Mouse (Mus musculus) erythroblast, embryonic 14.5 days (primary cell): Measurements from ENCODE around the gene Adgrd1.

ENCODE experiments used
- GATA1 ChIP-seq: IDR thresholded peaks from 2 replicates; pipeline ENCODE4 v1.6.1; 2012; ENCODE audit warnings: low read length, inconsistent platforms, mixed read lengths
- TAL1 ChIP-seq: IDR thresholded peaks from 3 replicates; pipeline ENCODE4 v1.6.1; 2012; ENCODE audit warnings: low read length, inconsistent platforms, mixed read lengths

- TF ChIP-seq GATA1 (no peak), TAL1 (no peak)
Measured at GRCm38 (mm10) chr5:129225810-129226450, 129.4 kb downstream of the Adgrd1 start.
